Mouse (Mus musculus): ENCODE results near the gene Olfr525.

Olfr525 gene

DNA sequence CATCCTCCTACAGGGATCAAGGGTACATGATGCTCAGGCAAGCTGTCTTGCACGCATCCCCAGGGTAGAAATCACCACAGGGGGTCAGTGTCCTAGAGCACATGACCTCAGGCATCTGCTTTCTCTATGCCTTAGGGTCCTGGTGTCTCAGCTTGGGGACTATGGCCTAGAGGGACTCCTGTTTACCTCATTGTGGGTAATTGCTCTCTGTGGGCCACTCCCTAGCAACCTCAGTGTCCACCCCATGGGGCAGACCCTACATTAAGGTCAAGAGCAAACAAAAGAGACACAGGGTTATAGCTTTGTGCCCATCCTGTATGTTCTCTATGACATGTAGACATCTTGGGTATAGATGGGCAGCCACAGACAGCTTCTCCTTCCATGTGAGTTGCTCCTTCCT lies at the start of gene Olfr525:
TSS of gene Olfr525 (plus strand) at position 301 of the 400 bp plus-strand sequence.
- in situ Hi-C loops (cut with MboI, MseI): loop anchor here (5.0 kb wide), 1 partner anchor 42 kb away; the partner anchor contains the start of gene Olfr60

GRCm38 (mm10) chr7:140295746-140296145 lies 24.9 kb upstream of the Olfr525 start:
- in situ Hi-C loops (cut with MboI, MseI): no loop called here

DNA sequence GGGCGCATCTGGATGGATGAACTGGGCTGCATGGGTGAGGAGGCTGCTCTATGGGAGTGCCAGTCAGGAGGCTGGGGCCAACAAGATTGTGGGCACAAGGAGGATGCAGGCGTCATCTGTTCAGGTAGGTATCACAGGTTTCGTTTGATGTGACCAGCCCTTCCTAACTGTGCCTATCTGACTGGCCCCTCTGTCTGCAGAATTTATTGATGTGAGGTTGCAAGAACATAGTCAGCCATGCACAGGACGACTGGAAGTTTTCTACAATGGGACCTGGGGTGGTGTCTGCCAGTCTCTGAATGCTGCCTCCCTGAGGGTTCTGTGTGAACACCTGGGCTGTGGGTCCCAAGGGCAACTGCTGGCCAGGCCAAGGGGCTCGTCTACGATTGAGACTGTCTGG lies 23.8 kb upstream of the Olfr525 start:
- in situ Hi-C loops (cut with MboI, MseI): no loop called here

DNA sequence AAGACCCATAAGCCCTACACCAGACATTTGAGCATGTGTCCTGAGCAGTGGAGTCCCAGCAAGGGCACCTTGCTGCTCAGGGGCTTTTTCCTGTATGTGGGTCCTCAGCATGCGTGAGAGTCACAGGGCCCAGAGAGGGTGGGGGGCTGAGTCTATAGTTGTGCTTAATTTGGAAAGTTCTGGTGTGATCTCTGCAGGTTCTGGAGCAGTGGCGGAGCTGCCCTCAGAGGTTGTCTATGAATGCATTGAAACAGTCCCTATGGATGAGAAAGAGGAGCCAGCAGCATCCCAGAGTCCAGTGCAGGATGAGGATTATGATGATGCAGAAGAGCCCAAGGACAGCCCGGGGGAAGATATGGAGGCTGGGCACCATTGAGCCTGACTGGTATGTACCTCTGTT lies 21.2 kb upstream of the Olfr525 start:
- in situ Hi-C loops (cut with MboI, MseI): no loop called here

DNA sequence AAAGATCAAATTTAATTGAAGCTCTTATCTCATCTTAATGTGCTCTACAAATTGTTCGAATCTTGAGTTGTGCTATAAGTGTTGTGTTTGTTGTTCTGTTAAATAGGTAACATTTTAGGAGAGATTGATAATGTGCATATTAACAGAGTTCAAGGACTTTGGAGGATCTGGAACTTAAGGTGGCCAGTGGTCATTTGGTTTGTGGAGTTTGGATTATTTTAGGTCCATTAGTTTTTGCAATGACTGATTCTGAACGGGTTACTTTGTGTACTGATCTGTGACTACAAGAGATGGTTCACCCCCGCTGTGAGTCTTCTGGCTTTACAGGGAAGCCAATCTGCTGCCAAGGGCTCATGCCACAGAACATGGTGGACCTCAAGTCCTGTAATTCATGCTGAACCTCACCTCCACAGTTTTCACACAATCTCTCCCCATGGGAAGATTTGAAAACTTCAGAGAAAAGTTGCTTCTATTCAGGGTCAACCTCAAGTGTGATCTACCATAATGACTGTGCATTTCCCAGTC lies 735 bp upstream of the Olfr525 start:
- in situ Hi-C loops (cut with MboI, MseI): loop anchor here (5.0 kb wide), 1 partner anchor 42 kb away; the partner anchor contains the start of gene Olfr60

DNA sequence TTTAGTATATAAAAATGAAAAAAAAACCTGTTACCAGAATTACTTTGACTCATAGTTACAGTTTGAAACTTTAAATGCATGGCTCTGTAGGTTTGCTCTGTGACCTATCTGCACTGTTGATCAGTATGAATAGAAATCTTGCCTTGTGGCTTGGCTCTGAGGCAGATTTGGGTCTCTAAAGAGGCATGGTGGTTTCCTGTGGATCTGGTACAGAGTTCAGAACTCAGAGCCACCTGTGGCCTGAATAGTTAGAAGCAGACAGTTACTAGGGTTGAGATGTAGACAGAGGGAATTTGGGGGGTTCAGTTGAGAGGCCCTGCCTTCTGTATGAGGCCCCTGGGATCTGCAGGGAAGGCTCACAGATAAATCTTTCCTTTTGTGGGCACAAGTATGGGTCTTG lies 477 bp downstream of the Olfr525 start:
- in situ Hi-C loops (cut with MboI, MseI): loop anchor here (5.0 kb wide), 1 partner anchor 41 kb away; the partner anchor contains the start of gene Olfr60

- in situ Hi-C loops (cut with MboI, MseI): no loop called here
These were observed 9.2 kb downstream of the Olfr525 start for GRCm38 (mm10) chr7:140329766-140330304.

GRCm38 (mm10) chr7:140333717-140334116 lies 13.1 kb downstream of the Olfr525 start, which contains the start of gene Olfr527:
Gene Olfr527, plus strand, starts transcription at chr7:140334017.
- in situ Hi-C loops (cut with MboI, MseI): no loop called here

DNA sequence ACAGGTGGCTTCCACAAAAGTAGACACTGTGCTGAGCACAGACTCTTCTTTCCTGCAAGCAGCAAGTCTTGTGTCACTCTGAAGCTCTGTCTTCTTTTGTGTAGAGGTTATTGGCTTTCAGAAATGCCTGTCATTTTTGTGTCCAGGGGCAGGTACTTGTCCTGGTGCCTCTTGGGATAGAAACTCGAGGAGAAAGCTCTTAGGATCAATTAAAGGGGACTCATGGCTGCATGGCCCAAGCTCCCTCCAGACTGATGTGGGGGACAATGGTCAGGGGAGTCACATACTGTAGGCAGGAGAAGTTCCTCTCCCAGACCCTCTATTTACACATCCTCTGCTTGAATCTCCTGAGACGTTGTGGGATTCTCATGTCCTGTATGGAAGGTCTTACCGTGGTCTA lies 40.9 kb downstream of the Olfr525 start, which contains the start of gene Olfr60:
TSS of gene Olfr60 (minus strand) at position 101 of the 400 bp plus-strand sequence.
- in situ Hi-C loops (cut with MboI, MseI): loop anchor here (5.0 kb wide), 1 partner anchor 39 kb away; the partner anchor contains the start of gene Olfr525

- in situ Hi-C loops (cut with MboI, MseI): no loop called here
These were observed 53.6 kb downstream of the Olfr525 start for GRCm38 (mm10) chr7:140374300-140374699.

DNA sequence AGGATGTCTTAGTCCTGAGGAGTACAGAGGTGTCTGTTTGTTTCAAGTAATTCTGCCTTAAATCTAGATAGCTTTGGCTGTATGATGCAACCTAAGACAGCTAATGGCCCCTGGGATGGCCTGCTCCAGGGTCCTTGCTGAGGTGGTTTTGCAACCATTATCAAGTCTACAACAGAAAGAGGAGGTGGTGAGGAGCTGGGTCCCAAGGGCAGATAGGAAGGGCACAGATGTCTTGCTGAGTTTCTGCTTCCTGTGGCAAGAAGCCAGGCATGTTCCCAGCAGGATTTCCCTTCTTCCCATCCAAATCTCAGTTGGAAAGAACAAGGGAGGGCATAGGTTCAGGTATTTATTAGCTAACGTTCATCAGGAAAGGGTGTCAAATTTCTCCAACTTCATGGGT lies 55.6 kb downstream of the Olfr525 start, which contains the start of gene Olfr530:
TSS of gene Olfr530 (minus strand) at position 101 of the 400 bp plus-strand sequence.
- in situ Hi-C loops (cut with MboI, MseI): loop anchor here (5.0 kb wide), 1 partner anchor 161 kb away; no protein-coding TSS in a partner anchor

DNA sequence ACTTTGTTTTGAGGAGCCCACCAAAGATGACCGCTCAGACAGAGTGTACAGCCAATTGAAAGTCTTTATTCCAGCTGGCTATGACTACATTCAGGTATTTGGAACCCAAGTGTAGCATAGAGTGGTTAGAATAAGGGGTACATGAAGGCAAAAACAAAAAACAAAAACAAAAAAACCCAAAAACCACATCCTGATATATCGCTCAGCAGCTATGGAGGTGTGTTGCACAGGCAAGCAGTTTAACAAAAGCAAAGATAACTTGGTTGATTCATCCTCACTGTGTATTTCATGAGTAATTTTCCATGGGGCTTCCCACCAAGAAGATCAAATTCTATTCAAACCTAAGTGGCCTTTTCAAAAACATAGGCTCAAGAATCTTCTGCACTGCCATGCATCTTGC lies 56.3 kb downstream of the Olfr525 start:
- in situ Hi-C loops (cut with MboI, MseI): loop anchor here (5.0 kb wide), 1 partner anchor 160 kb away; no protein-coding TSS in a partner anchor

All from T-helper 2 cell (primary cell).